Mouse (Mus musculus): Measurements from ENCODE around the gene Gsn.

GRCm38 (mm10) chr2:35333670-35334069 is 77.5 kb downstream of the Gsn start:
- TF ChIP-seq MAX (IDR thresholded peaks at IDR 0.05) (no peak), MYOD1 (IDR thresholded peaks at IDR 0.05; ENCODE audit: control insufficient read depth, insufficient read length, low read depth) (no peak), CTCF (IDR thresholded peaks at IDR 0.05; ENCODE audit: control insufficient read depth, insufficient read depth, insufficient read length) (no peak), USF1 (IDR thresholded peaks at IDR 0.05; ENCODE audit: low read depth) (no peak), MYOG (IDR thresholded peaks at IDR 0.05; ENCODE audit: control insufficient read depth, extremely low read depth, insufficient read length) (no peak)
